32 mouse cellular contexts compared by ENCODE assay signal in genomic region chr2:44897801-44898200, GRCm38 (mm10). TPM values are rescaled to one million over a fixed set of nuclear protein-coding genes. Genes with fewer than 3 reads are reported as not detected.
DNase-seq lines count a peak whose midpoint lies in the region; ATAC-seq and TF ChIP-seq lines count a peak whose summit lies in the region.
"Had no signal": no experiment of that assay in that cellular context is flagged by ENCODE, and none has a peak within 500 bp of the region (broad histone marks: within the 10 kb centered on the region; RNA-seq: fewer than 3 reads in every experiment).

No protein-coding gene starts in this region.

- no peaks in the 10 kb centered on the region for H3K9me3 ChIP-seq in heart, postnatal 0 days (replicated peaks; ENCODE audit: control insufficient read depth, low read length)
- no peaks in the 10 kb centered on the region for H3K9me3 ChIP-seq in MEL (replicated peaks; ENCODE audit: insufficient read depth, low read length)
- H3K9me3 ChIP-seq: embryonic facial prominence, embryonic 15.5 days; heart, embryonic 13.5 days; hindbrain, embryonic 10.5 days; hindbrain, embryonic 15.5 days; kidney, embryonic 15.5 days; limb, embryonic 15.5 days; liver, embryonic 13.5 days; midbrain, embryonic 10.5 days; midbrain, embryonic 15.5 days had no signal

- intact Hi-C loops in heart, postnatal 36 days (cut with DNase I), result no loop called here

- H3K79me2 ChIP-seq in MEL (ENCODE audit: control insufficient read depth, insufficient read depth, low read length, poor library complexity), result no peaks in the 10 kb centered on the region

- peak; percentile 70 for ATAC-seq in frontal cortex, adult (ENCODE audit: low TSS enrichment)
- peak; percentile 64; the same call in 1 of the 2 replicates for ATAC-seq in heart, postnatal 0 days (ENCODE audit: insufficient read depth, low read depth)
- ATAC-seq: CD4-positive, CD25-positive, alpha-beta regulatory T cell, adult 4 months; forebrain, embryonic 14.5 days; midbrain, embryonic 15.5 days had no signal

- TF ChIP-seq RAD21 in MEL (IDR thresholded peaks at IDR 0.05; ENCODE audit: low read depth, low read length), result no peak

- H3K4me3 ChIP-seq in heart, postnatal 0 days (ENCODE audit: low read depth, low read length), result no peak overlapping the region
- H3K4me3 ChIP-seq in MEL (ENCODE audit: control insufficient read depth in 1 of 2, insufficient read depth in 1 of 2, low read depth in 2 of 2, low read length in 2 of 2), result no peak overlapping the region
- H3K4me3 ChIP-seq: embryonic facial prominence, embryonic 15.5 days; heart, embryonic 13.5 days; hindbrain, embryonic 10.5 days; hindbrain, embryonic 15.5 days; kidney, embryonic 15.5 days; left cerebral cortex, adult 2 months; limb, embryonic 15.5 days; liver, embryonic 13.5 days; midbrain, embryonic 10.5 days; midbrain, embryonic 15.5 days had no signal

- peak overlapping the region; percentile 34 for H3K27ac ChIP-seq in heart, postnatal 0 days (ENCODE audit: low read depth)
- H3K27ac ChIP-seq in MEL (ENCODE audit: control insufficient read depth, low read depth, low read length), result no peak overlapping the region
- H3K27ac ChIP-seq: embryonic facial prominence, embryonic 15.5 days; heart, embryonic 13.5 days; hindbrain, embryonic 10.5 days; hindbrain, embryonic 15.5 days; kidney, embryonic 15.5 days; left cerebral cortex, adult 2 months; limb, embryonic 15.5 days; liver, embryonic 13.5 days; midbrain, embryonic 10.5 days; midbrain, embryonic 15.5 days had no signal

- DNase-seq in frontal cortex, postnatal 10 days (ENCODE audit: low spot score in 2 of 2), result no peak
- peak; percentile 43 for DNase-seq in heart, postnatal 0 days (ENCODE audit: low spot score)
- no peak for DNase-seq in heart, postnatal 36 days
- DNase-seq in MEL (ENCODE audit: low read depth, low spot score), result no peak
- DNase-seq in brain, adult 2 months (ENCODE audit: low read depth, low spot score), result peak; percentile 45
- DNase-seq in embryo, embryonic 10 days (ENCODE audit: low spot score), result no peak
- no peak for DNase-seq in layer of hippocampus, adult 8-10 months (ENCODE audit: low spot score in 2 of 2)
- DNase-seq: adrenal gland, postnatal 10 days; cerebellum, adult 11 months; cerebellum, adult 9-10 months; cerebellum, postnatal 36 days; kidney, adult 18-20 months; kidney, postnatal 25 days; liver, embryonic 13.5 days; lung, adult 18-20 months; lung, postnatal 10 days; right cerebral cortex, adult 18-20 months; spleen, adult 18-20 months; thymus, adult 18-20 months; thymus, postnatal 25 days had no signal

- H3K27me3 ChIP-seq in heart, postnatal 0 days (ENCODE audit: control insufficient read depth, insufficient read depth, low read length), result no peaks in the 10 kb centered on the region
- H3K27me3 ChIP-seq in MEL (ENCODE audit: control insufficient read depth in 1 of 2, insufficient read depth in 2 of 2, low read length in 2 of 2), result no peaks in the 10 kb centered on the region
- H3K27me3 ChIP-seq: embryonic facial prominence, embryonic 15.5 days; heart, embryonic 13.5 days; hindbrain, embryonic 15.5 days; kidney, embryonic 15.5 days; limb, embryonic 15.5 days; liver, embryonic 13.5 days; midbrain, embryonic 15.5 days had no signal

- H3K36me3 ChIP-seq in heart, postnatal 0 days (replicated peaks; ENCODE audit: control insufficient read depth, insufficient read depth, low read length), result no peaks in the 10 kb centered on the region
- H3K36me3 ChIP-seq in MEL (ENCODE audit: control insufficient read depth in 1 of 2, insufficient read depth in 2 of 2, low read length in 2 of 2), result peaks cover 0 to 2% of the 10 kb centered on the region in 2 experiments; a peak in 1 of 4 replicates
- H3K36me3 ChIP-seq: embryonic facial prominence, embryonic 15.5 days; heart, embryonic 13.5 days; hindbrain, embryonic 10.5 days; hindbrain, embryonic 15.5 days; kidney, embryonic 15.5 days; limb, embryonic 15.5 days; liver, embryonic 13.5 days; midbrain, embryonic 10.5 days; midbrain, embryonic 15.5 days had no signal

- no peak for TF ChIP-seq EP300 in heart, postnatal 0 days (IDR thresholded peaks at IDR 0.05; ENCODE audit: low read depth)
- no peak for TF ChIP-seq EP300 in MEL (IDR thresholded peaks at IDR 0.05; ENCODE audit: low read depth in 1 of 2, low read length in 2 of 2)

- H3K4me2 ChIP-seq in heart, postnatal 0 days (ENCODE audit: low read depth, low read length), result no peak overlapping the region
- H3K4me2 ChIP-seq: embryonic facial prominence, embryonic 15.5 days; heart, embryonic 13.5 days; hindbrain, embryonic 15.5 days; kidney, embryonic 15.5 days; limb, embryonic 15.5 days; liver, embryonic 13.5 days; midbrain, embryonic 15.5 days had no signal

- 51% methylated on average over 1 of the region's 1 CpGs for WGBS in heart, postnatal 0 days

- TF ChIP-seq CTCF in heart, postnatal 0 days (IDR thresholded peaks at IDR 0.05; ENCODE audit: low read depth), result no peak
- no peak for TF ChIP-seq CTCF in MEL (IDR thresholded peaks at IDR 0.05 in 2 of 3, conservative IDR thresholded peaks at IDR 0.05 in 1 of 3; ENCODE audit: control insufficient read depth in 1 of 3, insufficient read depth in 1 of 3, low read depth in 2 of 3, low read length in 3 of 3, poor library complexity in 1 of 3, severe bottlenecking in 1 of 3)

- TF ChIP-seq POLR2A in MEL (IDR thresholded peaks at IDR 0.05; ENCODE audit: control insufficient read depth in 1 of 2, insufficient read depth in 1 of 2, low read depth in 1 of 2, low read length in 2 of 2, poor library complexity in 1 of 2), result no peak

- H3K9ac ChIP-seq in heart, postnatal 0 days (replicated peaks; ENCODE audit: low read depth, low read length), result no peak overlapping the region
- no peak overlapping the region for H3K9ac ChIP-seq in MEL (ENCODE audit: control insufficient read depth, low read depth, low read length, poor library complexity, severe bottlenecking)
- H3K9ac ChIP-seq: embryonic facial prominence, embryonic 15.5 days; heart, embryonic 13.5 days; hindbrain, embryonic 15.5 days; kidney, embryonic 15.5 days; limb, embryonic 15.5 days; liver, embryonic 13.5 days; midbrain, embryonic 15.5 days had no signal

- H3K4me1 ChIP-seq in heart, postnatal 0 days (ENCODE audit: control insufficient read depth, insufficient read depth), result peaks cover 7% of the 10 kb centered on the region; the same call in 1 of the 2 replicates
- H3K4me1 ChIP-seq in MEL (ENCODE audit: control insufficient read depth in 1 of 2, insufficient read depth in 2 of 2, low read length in 2 of 2), result peaks cover 0 to 7% of the 10 kb centered on the region in 2 experiments; a peak in 1 of 4 replicates
- H3K4me1 ChIP-seq: embryonic facial prominence, embryonic 15.5 days; heart, embryonic 13.5 days; hindbrain, embryonic 10.5 days; hindbrain, embryonic 15.5 days; kidney, embryonic 15.5 days; limb, embryonic 15.5 days; liver, embryonic 13.5 days; midbrain, embryonic 10.5 days; midbrain, embryonic 15.5 days had no signal

TF ChIP-seq in MEL, 35 proteins besides CTCF, POLR2A, EP300 and RAD21:
- no peak for TF ChIP-seq HCFC1 (IDR thresholded peaks at IDR 0.05; ENCODE audit: low read depth, low read length)
- no peak for TF ChIP-seq MAX (IDR thresholded peaks at IDR 0.05; ENCODE audit: low read length)
- no peak for TF ChIP-seq NELFE (IDR thresholded peaks at IDR 0.05; ENCODE audit: low read depth, low read length)
- peak; percentile 78; the same call in 1 of the 2 replicates for TF ChIP-seq USF1 (IDR thresholded peaks at IDR 0.05; ENCODE audit: low read depth, low read length)
- TF ChIP-seq MAZ (IDR thresholded peaks at IDR 0.05; ENCODE audit: low read depth, low read length), result no peak
- no peak for TF ChIP-seq MAFK (IDR thresholded peaks at IDR 0.05; ENCODE audit: borderline replicate concordance, low read depth, low read length)
- TF ChIP-seq GATA1 (IDR thresholded peaks at IDR 0.05; ENCODE audit: low read depth, low read length), result no peak
- TF ChIP-seq UBTF (IDR thresholded peaks at IDR 0.05; ENCODE audit: borderline replicate concordance, insufficient read depth, low read depth, low read length), result no peak

RNA-seq across cellular contexts. Expression of gene Gtdc1, which starts 29.7 kb away (rescaled TPM):
- 13.9 and 16.3 TPM in 2 replicates for total RNA-seq in heart, postnatal 0 days (2014; rRNA removed; ENCODE audit: low replicate concordance)
- 11.1 and 11.9 TPM in 2 replicates for polyA plus RNA-seq in heart, postnatal 0 days (2015; fragmentation: Nextera tagmentation; extraction: Ambion mirVana)
- total RNA-seq in heart, postnatal 36 days (2021), result 10 to 100 TPM; 14.3 to 21.3 TPM
- 7.2 and 8.2 TPM in 2 replicates for total RNA-seq in MEL (2012; rRNA removed)
- polyA plus RNA-seq in MEL (2012; ENCODE audit: insufficient read depth in 1 of 2, insufficient read length in 2 of 2, low read depth in 1 of 2, low replicate concordance in 2 of 2, missing spikeins in 1 of 2), result 10 to 100 TPM in 1 of 2 experiments, not detected in 1; 14.3 TPM
- total RNA-seq in layer of hippocampus, adult 8-10 months (2022), result 10 to 100 TPM; 66.9 to 69.6 (median 68.6) TPM

Comparison
In these comparisons a context has a peak if more than half of its experiments do, and no peak if none do; other contexts are left out.
1. DNase-seq: peak in heart, postnatal 0 days (single experiment) and brain, adult 2 months (single experiment); none in frontal cortex, postnatal 10 days (0 of 2), heart, postnatal 36 days (0 of 2), MEL (single experiment), embryo, embryonic 10 days (single experiment) and layer of hippocampus, adult 8-10 months (0 of 2).